Mouse (Mus musculus): ENCODE measurements at regions not wholly inside any gene's neighbourhood (a gene's known extent, or its start where the extent isn't known, plus 50 kb on each side); places are given as distances from the start of the nearest gene placed in this dataset.

DNA sequence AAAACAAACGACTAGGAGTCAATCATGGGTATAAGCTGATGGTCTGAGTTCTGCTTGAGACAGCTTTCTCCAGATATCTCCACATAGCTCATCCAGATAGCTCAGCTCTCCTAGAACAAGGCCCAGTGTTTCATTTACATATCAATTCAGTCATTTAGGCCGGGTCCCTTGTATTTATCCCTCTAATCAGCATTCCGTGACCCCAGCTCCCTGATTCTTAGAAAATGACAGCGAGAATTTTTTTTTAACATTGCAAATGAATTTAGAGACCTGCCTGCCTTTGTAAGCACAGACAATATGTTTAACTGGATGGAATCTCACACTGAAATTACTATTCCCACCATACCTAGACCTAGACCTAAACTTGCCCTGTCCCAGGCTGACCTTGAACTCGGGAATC, 171.1 kb upstream of the Mkln1 start:
- H3K36me3 ChIP-seq (ENCODE audit: control insufficient read depth, insufficient read depth, low read length), result no peaks in the 10 kb centered on the region
- H3K27me3 ChIP-seq (replicated peaks; ENCODE audit: control insufficient read depth, insufficient read depth, low read length), result no peaks in the 10 kb centered on the region
- WGBS, result 73% methylated on average over 5 of the region's 5 CpGs
- no peaks in the 10 kb centered on the region; the same call in 1 of the 2 replicates for H3K4me1 ChIP-seq (ENCODE audit: control insufficient read depth, insufficient read depth, low read length)
- no peak overlapping the region for H3K4me3 ChIP-seq (ENCODE audit: insufficient read depth, low read depth, low read length)
- no peak overlapping the region for H3K27ac ChIP-seq (ENCODE audit: insufficient read depth, low read depth, low read length)
- TF ChIP-seq CTCF (conservative IDR thresholded peaks at IDR 0.05; ENCODE audit: insufficient read depth, insufficient read length, low read depth, low read length) (no peak), POLR2A (IDR thresholded peaks at IDR 0.05; ENCODE audit: low read depth, low read length) (no peak)
- DNase-seq, result no peak

DNA sequence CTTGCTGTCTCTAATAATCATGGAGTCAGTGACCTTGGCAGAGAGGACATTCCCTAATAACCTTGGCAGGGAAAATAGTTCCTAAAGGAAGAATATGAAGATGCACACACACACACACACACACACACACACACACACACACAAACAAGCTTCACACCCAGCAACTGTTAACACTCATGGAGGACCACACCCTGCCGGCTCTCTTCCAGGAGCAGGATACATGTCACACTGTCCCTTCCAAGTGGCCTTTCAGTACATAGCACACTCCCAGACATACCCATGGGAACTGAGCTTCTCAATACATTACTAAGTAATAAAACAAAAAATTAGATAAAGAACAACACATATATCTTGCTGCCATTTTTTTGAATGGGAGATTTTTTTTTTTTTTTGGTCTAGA, 170.5 kb upstream of the Mkln1 start:
- Histone ChIP-seq H3K27me3 (replicated peaks; ENCODE audit: control insufficient read depth, insufficient read depth, low read length) (no peaks in the 10 kb centered on the region), H3K36me3 (ENCODE audit: control insufficient read depth, insufficient read depth, low read length) (no peaks in the 10 kb centered on the region), H3K4me3 (ENCODE audit: insufficient read depth, low read depth, low read length) (no peak overlapping the region), H3K4me1 (ENCODE audit: control insufficient read depth, insufficient read depth, low read length) (peaks cover 3% of the 10 kb centered on the region; the same call in 1 of the 2 replicates), H3K27ac (ENCODE audit: insufficient read depth, low read depth, low read length) (no peak overlapping the region)
- DNase-seq, result no peak
- TF ChIP-seq POLR2A (IDR thresholded peaks at IDR 0.05; ENCODE audit: low read depth, low read length), result no peak
- no peak for TF ChIP-seq CTCF (conservative IDR thresholded peaks at IDR 0.05; ENCODE audit: insufficient read depth, insufficient read length, low read depth, low read length)
- WGBS, result 77% methylated on average over 1 of the region's 1 CpGs

DNA sequence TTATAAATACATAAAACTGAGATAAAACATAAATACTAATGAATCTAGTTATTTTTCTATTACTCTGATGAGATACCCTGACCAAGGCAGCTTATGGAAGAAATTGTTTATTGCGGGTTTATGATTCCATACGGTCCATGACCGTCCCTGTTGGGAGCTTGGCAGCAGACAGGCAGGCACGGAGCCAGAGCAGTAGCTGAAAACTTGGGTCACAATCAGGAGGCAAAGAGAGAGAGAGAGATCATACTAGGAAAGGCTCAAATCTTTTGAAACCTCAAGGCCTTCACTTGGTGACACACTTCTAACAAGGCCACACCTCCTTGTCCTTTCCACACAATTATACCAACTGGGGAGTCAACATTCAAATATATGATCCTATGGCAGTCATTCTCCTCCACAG, 166.7 kb upstream of the Mkln1 start:
- H3K36me3 ChIP-seq (ENCODE audit: control insufficient read depth, insufficient read depth, low read length), result no peaks in the 10 kb centered on the region
- TF ChIP-seq POLR2A (IDR thresholded peaks at IDR 0.05; ENCODE audit: low read depth, low read length) (no peak), CTCF (conservative IDR thresholded peaks at IDR 0.05; ENCODE audit: insufficient read depth, insufficient read length, low read depth, low read length) (no peak)
- WGBS, result 89% methylated on average over 4 of the region's 4 CpGs
- no peak overlapping the region for H3K4me3 ChIP-seq (ENCODE audit: insufficient read depth, low read depth, low read length)
- DNase-seq, result no peak
- no peaks in the 10 kb centered on the region for H3K27me3 ChIP-seq (replicated peaks; ENCODE audit: control insufficient read depth, insufficient read depth, low read length)
- H3K4me1 ChIP-seq (ENCODE audit: control insufficient read depth, insufficient read depth, low read length), result 0 out of 2 replicates have a peak, but pooled peaks cover 3% of the 10 kb centered on the region
- no peak overlapping the region for H3K27ac ChIP-seq (ENCODE audit: insufficient read depth, low read depth, low read length)

DNA sequence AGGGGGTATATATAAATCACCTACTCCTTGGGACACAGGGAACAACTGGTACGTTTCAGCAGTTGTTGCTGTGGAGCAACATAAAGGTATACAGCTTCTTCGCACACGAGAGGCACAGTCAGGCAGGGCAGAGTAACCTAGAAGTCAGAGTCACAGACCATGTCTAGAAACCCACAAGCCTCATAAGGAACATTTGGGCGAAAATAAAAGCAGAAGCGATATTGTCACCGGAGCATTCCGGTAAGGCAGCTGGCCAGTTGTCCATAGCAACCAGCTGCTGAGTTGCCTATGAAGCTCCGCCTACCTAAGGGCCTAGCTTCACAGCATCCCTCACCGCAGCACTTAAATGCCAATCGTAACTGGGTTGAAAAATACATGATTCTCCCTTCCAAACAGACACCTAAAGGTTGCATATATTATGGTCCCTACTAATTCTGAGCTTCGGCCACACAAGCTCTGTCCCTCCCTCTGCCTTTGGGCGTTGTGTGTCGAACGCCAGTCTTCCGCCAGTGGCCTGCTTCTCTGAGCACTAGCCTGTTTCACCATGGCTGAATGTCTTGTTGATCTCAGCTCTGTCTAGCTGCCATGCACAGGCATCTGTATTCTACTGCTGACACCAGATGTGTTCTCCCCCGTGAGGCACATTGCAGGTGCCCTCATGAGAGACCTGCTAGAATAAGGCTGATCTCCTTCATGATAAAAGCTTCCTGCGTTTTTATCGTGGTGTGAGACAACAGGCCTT, 165.1 kb upstream of the Mkln1 start:
- Histone ChIP-seq H3K4me3 (ENCODE audit: insufficient read depth, low read depth, low read length) (no peak overlapping the region), H3K27me3 (replicated peaks; ENCODE audit: control insufficient read depth, insufficient read depth, low read length) (no peaks in the 10 kb centered on the region), H3K36me3 (ENCODE audit: control insufficient read depth, insufficient read depth, low read length) (no peaks in the 10 kb centered on the region; the same call in 1 of the 2 replicates), H3K4me1 (ENCODE audit: control insufficient read depth, insufficient read depth, low read length) (0 out of 2 replicates have a peak, but pooled peaks cover 3% of the 10 kb centered on the region), H3K27ac (ENCODE audit: insufficient read depth, low read depth, low read length) (no peak overlapping the region)
- DNase-seq, result peak; percentile 39
- WGBS, result 59% methylated on average over 18 of the region's 18 CpGs
- TF ChIP-seq CTCF (conservative IDR thresholded peaks at IDR 0.05; ENCODE audit: insufficient read depth, insufficient read length, low read depth, low read length) (no peak), POLR2A (IDR thresholded peaks at IDR 0.05; ENCODE audit: low read depth, low read length) (no peak)

DNA sequence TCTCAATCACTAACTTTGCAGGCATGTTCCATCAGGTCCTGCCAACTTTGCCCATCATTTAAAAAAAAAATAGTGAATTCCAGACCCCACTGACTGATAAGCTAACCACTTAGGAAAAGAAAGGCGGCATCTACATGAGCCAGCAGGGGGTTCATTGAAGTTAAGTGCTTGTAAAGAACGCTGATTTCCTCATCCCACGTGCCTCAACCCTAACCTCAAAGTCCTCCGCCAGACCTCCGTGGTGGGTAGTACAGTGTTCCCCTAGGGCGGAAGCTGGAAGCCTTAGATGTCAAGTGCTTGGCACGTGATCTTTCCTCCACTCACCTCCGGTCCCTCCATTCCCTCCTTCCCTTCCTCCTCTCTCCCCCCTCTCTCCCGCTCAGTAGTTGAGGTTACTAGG, 158.5 kb upstream of the Mkln1 start:
- 21% methylated on average over 9 of the region's 9 CpGs for WGBS
- DNase-seq, result no peak
- Histone ChIP-seq H3K4me3 (ENCODE audit: insufficient read depth, low read depth, low read length) (no peak overlapping the region), H3K4me1 (ENCODE audit: control insufficient read depth, insufficient read depth, low read length) (no peaks in the 10 kb centered on the region), H3K27me3 (replicated peaks; ENCODE audit: control insufficient read depth, insufficient read depth, low read length) (no peaks in the 10 kb centered on the region), H3K27ac (ENCODE audit: insufficient read depth, low read depth, low read length) (no peak overlapping the region), H3K36me3 (ENCODE audit: control insufficient read depth, insufficient read depth, low read length) (no peaks in the 10 kb centered on the region; the same call in 1 of the 2 replicates)
- TF ChIP-seq POLR2A (IDR thresholded peaks at IDR 0.05; ENCODE audit: low read depth, low read length) (no peak), CTCF (conservative IDR thresholded peaks at IDR 0.05; ENCODE audit: insufficient read depth, insufficient read length, low read depth, low read length) (no peak)

DNA sequence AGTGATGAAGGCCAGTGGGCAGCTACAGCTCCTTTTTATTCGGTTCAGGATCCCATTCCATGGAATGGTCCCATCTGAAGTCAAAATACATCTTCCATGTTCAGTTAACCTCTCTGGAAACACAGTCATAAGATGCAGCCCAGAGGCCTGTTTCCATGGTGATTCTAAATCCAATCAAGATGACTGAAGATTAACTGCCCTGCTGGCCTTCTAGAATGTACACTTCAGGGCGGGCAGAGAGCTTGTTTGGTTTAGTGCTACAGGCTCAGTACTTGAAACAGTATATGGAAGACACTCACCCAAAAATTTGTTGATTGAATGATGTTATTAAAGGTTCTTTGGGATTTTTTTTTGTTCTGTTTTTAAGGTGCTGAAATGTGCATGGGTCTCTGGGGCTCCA, 148.0 kb upstream of the Mkln1 start:
- H3K4me1 ChIP-seq (ENCODE audit: control insufficient read depth, insufficient read depth, low read length), result peaks cover 8% of the 10 kb centered on the region; the same call in 1 of the 2 replicates
- H3K4me3 ChIP-seq (ENCODE audit: insufficient read depth, low read depth, low read length), result no peak overlapping the region
- no peak for DNase-seq
- no peak overlapping the region for H3K27ac ChIP-seq (ENCODE audit: insufficient read depth, low read depth, low read length)
- WGBS, result 68% methylated on average over 2 of the region's 2 CpGs
- no peaks in the 10 kb centered on the region; the same call in 1 of the 2 replicates for H3K36me3 ChIP-seq (ENCODE audit: control insufficient read depth, insufficient read depth, low read length)
- no peaks in the 10 kb centered on the region for H3K27me3 ChIP-seq (replicated peaks; ENCODE audit: control insufficient read depth, insufficient read depth, low read length)
- TF ChIP-seq CTCF (conservative IDR thresholded peaks at IDR 0.05; ENCODE audit: insufficient read depth, insufficient read length, low read depth, low read length) (no peak), POLR2A (IDR thresholded peaks at IDR 0.05; ENCODE audit: low read depth, low read length) (no peak)

DNA sequence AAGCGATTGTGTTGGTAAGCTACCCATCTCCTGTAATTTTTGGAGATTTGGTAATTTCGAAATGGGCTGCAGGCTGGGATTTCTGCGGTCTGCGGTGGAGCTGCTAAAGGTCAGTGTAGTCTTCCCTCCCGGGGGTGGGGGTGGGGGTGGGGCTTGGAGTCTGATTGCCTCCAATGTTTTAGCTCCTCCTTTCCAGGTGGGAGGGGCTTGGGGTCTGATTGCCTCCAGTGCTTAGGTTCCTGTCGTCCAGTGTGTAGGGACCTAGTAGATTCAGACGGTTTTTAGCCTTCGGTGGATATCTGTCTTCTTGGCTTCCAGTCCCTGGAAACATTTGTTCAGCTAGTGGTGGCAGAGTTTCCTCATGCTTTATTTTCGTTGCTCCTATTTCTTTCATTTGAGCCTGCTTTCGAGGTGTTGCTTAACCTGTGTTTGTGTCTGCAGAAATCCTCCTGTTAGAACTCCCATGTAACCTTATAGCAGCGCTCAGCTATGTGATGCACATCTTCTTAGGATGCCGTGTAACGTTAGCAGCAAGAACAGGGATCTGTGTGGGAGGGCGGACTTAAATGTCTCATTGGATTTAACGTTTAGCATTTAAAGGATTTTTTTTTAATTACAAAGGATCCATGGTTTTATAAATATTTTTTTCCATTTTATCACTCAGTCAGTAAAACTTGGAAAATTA, 145.1 kb upstream of the Mkln1 start:
- 16% methylated on average over 15 of the region's 15 CpGs for WGBS
- Histone ChIP-seq H3K27ac (ENCODE audit: insufficient read depth, low read depth, low read length) (peak overlapping the region; percentile 66; the same call in 1 of the 2 replicates), H3K4me3 (ENCODE audit: insufficient read depth, low read depth, low read length) (peak overlapping the region; percentile 22; the same call in 1 of the 2 replicates), H3K4me1 (ENCODE audit: control insufficient read depth, insufficient read depth, low read length) (peaks cover 8% of the 10 kb centered on the region; the same call in 1 of the 2 replicates), H3K27me3 (replicated peaks; ENCODE audit: control insufficient read depth, insufficient read depth, low read length) (no peaks in the 10 kb centered on the region), H3K36me3 (ENCODE audit: control insufficient read depth, insufficient read depth, low read length) (no peaks in the 10 kb centered on the region)
- peak; percentile 79 for DNase-seq
- TF ChIP-seq POLR2A (IDR thresholded peaks at IDR 0.05; ENCODE audit: low read depth, low read length), result no peak
- TF ChIP-seq CTCF (conservative IDR thresholded peaks at IDR 0.05; ENCODE audit: insufficient read depth, insufficient read length, low read depth, low read length), result no peak

All from kidney, adult 2 months (tissue).